Mouse (Mus musculus) intestine, embryonic 16.5 days (tissue): ENCODE results near the gene Adamts16. TPM values are rescaled to one million over a fixed set of nuclear protein-coding genes. Genes with fewer than 3 reads are reported as not detected.
A peak's percentile ranks its signal among the peaks of the same experiment; 100 is the strongest.
"Not testable (repeated sequence)": the region's sequence is repeated elsewhere in the genome, so short reads cannot be mapped to it uniquely, and the experiment has no call there.

Source experiments
- ATAC-seq: fragments of 200-750 bp; cut with Nextera tagmentation; 2 replicates; pipeline ENCODE4 v1.8.0; 2017; ENCODE audit warnings: moderate TSS enrichment, moderate library complexity
- H3K27ac ChIP-seq: fragments of 300-500 bp; sonication (generic); 2 replicates; pipeline ENCODE4 v1.5.1; 2014; ENCODE audit warnings: mild to moderate bottlenecking, low read length
- H3K27me3 ChIP-seq: fragments of 300-500 bp; sonication (generic); replicated peaks from 2 replicates; pipeline ENCODE4 v1.6.1; 2014; ENCODE audit warnings: low read length, control low read depth, mixed read lengths; ENCODE audit not compliant: control insufficient read depth, insufficient read depth
- H3K36me3 ChIP-seq: fragments of 300-500 bp; sonication (generic); 2 replicates; pipeline ENCODE4 v1.6.1; 2014; ENCODE audit warnings: low read length, control low read depth; ENCODE audit not compliant: control insufficient read depth, insufficient read depth
- H3K4me1 ChIP-seq: fragments of 300-500 bp; sonication (generic); 2 replicates; pipeline ENCODE4 v1.6.1; 2014; ENCODE audit warnings: low read length, control low read depth, mixed read lengths; ENCODE audit not compliant: control insufficient read depth, insufficient read depth
- H3K4me2 ChIP-seq: fragments of 300-500 bp; sonication (generic); 2 replicates; pipeline ENCODE4 v1.6.1; 2014; ENCODE audit warnings: low read depth, low read length, control low read depth
- H3K4me3 ChIP-seq: fragments of 300-500 bp; sonication (generic); 2 replicates; pipeline ENCODE4 v1.5.1; 2014; ENCODE audit warnings: mild to moderate bottlenecking, low read length
- H3K9ac ChIP-seq: fragments of 300-500 bp; sonication (generic); 2 replicates; pipeline ENCODE4 v1.6.1; 2014; ENCODE audit warnings: low read depth, low read length
- H3K9me3 ChIP-seq: fragments of 300-500 bp; sonication (generic); 2 replicates; pipeline ENCODE4 v1.6.1; 2016; ENCODE audit warnings: low read length, control low read depth; ENCODE audit not compliant: control insufficient read depth
- WGBS: fragments of 180-500 bp; shearing (Covaris S2); extraction: QIAGEN DNeasy Blood & Tissue Kit; methylation state at CpG from one replicate; pipeline ENCODE4 v1.1.7; 2014; 5-methylcytosine and 5-hydroxymethylcytosine counted together
- polyA plus RNA-seq: library from polyadenylated mRNA; unstranded; fragments of >200 nt; fragmentation: Nextera tagmentation; extraction: Ambion mirVana; gene quantifications from 2 replicates; pipeline ENCODE4 v1.2.1, GENCODE M21; 2015

The Adamts16 gene
- polyA plus RNA-seq, result 1.2 and 1.4 TPM in 2 replicates

DNA sequence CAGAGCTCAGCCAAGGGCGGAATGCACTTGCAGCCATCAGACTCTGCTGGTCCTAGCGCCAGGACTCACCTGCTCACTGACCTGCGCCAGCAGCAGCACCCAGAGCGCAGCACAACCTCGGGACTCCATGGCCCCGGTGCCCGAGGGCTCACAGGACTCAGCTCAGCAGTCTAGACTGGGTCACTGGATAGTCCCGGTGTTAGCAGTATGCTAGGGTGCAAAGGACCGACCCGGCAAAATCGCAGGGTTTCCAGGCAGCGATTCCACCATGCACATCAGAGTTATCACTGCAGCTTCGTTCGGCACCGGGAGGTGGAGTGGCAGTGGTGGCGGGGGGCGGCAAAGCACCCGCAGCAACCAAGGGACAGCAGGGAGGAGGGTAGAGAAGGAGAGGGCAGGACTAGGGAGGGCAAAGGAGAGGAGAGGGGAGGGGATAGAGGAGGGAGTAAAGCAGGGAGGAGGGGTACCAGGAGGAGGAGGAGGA, at the start of gene Adamts16:
Gene Adamts16 (minus strand): TSS at position 391 of the 484 bp plus-strand sequence.
- no peak within 1 kb of the TSS for H3K27ac ChIP-seq
- peak within 1 kb of the TSS; percentile 52; the same call in 1 of the 2 replicates for H3K9ac ChIP-seq
- 3% methylated on average over 18 of the region's 18 CpGs for WGBS
- H3K9me3 ChIP-seq, result no peaks in the 10 kb centered on the region
- H3K4me2 ChIP-seq, result peak within 1 kb of the TSS; percentile 63
- peak; percentile 32; the same call in 1 of the 2 replicates for ATAC-seq
- peak within 1 kb of the TSS; percentile 42 for H3K4me3 ChIP-seq
- H3K36me3 ChIP-seq, result no peaks in the 10 kb centered on the region
- peaks cover 12% of the 10 kb centered on the region; the same call in 1 of the 2 replicates for H3K27me3 ChIP-seq
- peaks cover 12% of the 10 kb centered on the region for H3K4me1 ChIP-seq

GRCm38 (mm10) chr13:70887136-70887535, 45.5 kb upstream of the Adamts16 start:
- ATAC-seq, result no peak
- WGBS, result 81% methylated on average over 1 of the region's 1 CpGs

DNA sequence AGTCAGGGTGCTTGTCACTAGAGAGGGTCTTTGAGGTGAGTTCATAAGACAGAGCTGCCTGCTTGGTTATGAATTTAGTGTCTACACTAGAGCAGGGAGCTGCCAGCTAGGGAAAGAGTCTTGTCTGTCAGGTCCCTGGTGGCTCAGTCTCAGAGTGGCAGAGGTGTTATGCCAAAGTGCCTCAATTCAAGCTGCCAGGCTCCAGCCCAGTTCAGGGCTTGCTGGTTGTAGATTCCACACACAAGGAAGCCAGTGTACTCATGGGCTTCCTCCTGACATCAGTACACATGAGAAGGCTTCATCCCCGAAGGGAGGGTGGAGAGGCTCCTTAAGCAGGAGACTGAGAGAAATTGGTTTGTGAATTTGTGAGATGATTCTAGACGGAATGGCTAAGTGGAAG, 43.4 kb upstream of the Adamts16 start:
- no peak overlapping the region for H3K27ac ChIP-seq
- no peak overlapping the region for H3K4me3 ChIP-seq
- no peaks in the 10 kb centered on the region for H3K9me3 ChIP-seq
- H3K4me1 ChIP-seq, result peaks cover 11% of the 10 kb centered on the region; the same call in 1 of the 2 replicates
- no peak overlapping the region for H3K4me2 ChIP-seq
- no peaks in the 10 kb centered on the region for H3K36me3 ChIP-seq
- 89% methylated on average over 2 of the region's 2 CpGs for WGBS
- no peak overlapping the region for H3K9ac ChIP-seq
- no peak for ATAC-seq
- H3K27me3 ChIP-seq, result no peaks in the 10 kb centered on the region

More at GRCm38 (mm10) chr13:70887136-70887535, 45.5 kb upstream of the Adamts16 start:
- no peaks in the 10 kb centered on the region for H3K27me3 ChIP-seq
- H3K9ac ChIP-seq, result no peak overlapping the region
- H3K4me3 ChIP-seq, result no peak overlapping the region
- 0 out of 2 replicates have a peak, but pooled peaks cover 8% of the 10 kb centered on the region for H3K4me1 ChIP-seq
- no peak overlapping the region for H3K4me2 ChIP-seq
- H3K9me3 ChIP-seq, result no peaks in the 10 kb centered on the region
- no peaks in the 10 kb centered on the region for H3K36me3 ChIP-seq
- no peak overlapping the region for H3K27ac ChIP-seq

- no peaks in the 10 kb centered on the region for H3K27me3 ChIP-seq
- H3K36me3 ChIP-seq, result no peaks in the 10 kb centered on the region
- H3K4me3 ChIP-seq, result no peak overlapping the region
- 36% methylated on average over 12 of the region's 12 CpGs for WGBS
- H3K9ac ChIP-seq, result no peak overlapping the region
- peaks cover 11% of the 10 kb centered on the region; the same call in 1 of the 2 replicates for H3K4me1 ChIP-seq
- H3K9me3 ChIP-seq, result no peaks in the 10 kb centered on the region
- peak; percentile 85 for ATAC-seq
- peak overlapping the region; percentile 17; the same call in 1 of the 2 replicates for H3K4me2 ChIP-seq
- H3K27ac ChIP-seq, result peak overlapping the region; percentile 49
These were observed 42.6 kb upstream of the Adamts16 start for GRCm38 (mm10) chr13:70883891-70884890.

GRCm38 (mm10) chr13:70879971-70880370, 38.4 kb upstream of the Adamts16 start:
- H3K9ac ChIP-seq, H3K4me3 ChIP-seq, H3K4me2 ChIP-seq, H3K36me3 ChIP-seq, H3K9me3 ChIP-seq, H3K27ac ChIP-seq, H3K27me3 ChIP-seq: not testable (repeated sequence)
- peaks cover 15% of the 10 kb centered on the region; the same call in 1 of the 2 replicates for H3K4me1 ChIP-seq
- ATAC-seq, result peak; percentile 37
- 42% methylated on average over 2 of the region's 2 CpGs for WGBS

GRCm38 (mm10) chr13:70877550-70877913, 35.9 kb upstream of the Adamts16 start:
- 96% methylated on average over 1 of the region's 1 CpGs for WGBS
- no peak overlapping the region for H3K27ac ChIP-seq
- no peak overlapping the region for H3K4me2 ChIP-seq
- ATAC-seq, result no peak
- peaks cover 7% of the 10 kb centered on the region; the same call in 1 of the 2 replicates for H3K4me1 ChIP-seq
- H3K9me3 ChIP-seq, result no peaks in the 10 kb centered on the region
- no peak overlapping the region for H3K4me3 ChIP-seq
- no peak overlapping the region for H3K9ac ChIP-seq
- H3K36me3 ChIP-seq, result no peaks in the 10 kb centered on the region
- H3K27me3 ChIP-seq, result no peaks in the 10 kb centered on the region

DNA sequence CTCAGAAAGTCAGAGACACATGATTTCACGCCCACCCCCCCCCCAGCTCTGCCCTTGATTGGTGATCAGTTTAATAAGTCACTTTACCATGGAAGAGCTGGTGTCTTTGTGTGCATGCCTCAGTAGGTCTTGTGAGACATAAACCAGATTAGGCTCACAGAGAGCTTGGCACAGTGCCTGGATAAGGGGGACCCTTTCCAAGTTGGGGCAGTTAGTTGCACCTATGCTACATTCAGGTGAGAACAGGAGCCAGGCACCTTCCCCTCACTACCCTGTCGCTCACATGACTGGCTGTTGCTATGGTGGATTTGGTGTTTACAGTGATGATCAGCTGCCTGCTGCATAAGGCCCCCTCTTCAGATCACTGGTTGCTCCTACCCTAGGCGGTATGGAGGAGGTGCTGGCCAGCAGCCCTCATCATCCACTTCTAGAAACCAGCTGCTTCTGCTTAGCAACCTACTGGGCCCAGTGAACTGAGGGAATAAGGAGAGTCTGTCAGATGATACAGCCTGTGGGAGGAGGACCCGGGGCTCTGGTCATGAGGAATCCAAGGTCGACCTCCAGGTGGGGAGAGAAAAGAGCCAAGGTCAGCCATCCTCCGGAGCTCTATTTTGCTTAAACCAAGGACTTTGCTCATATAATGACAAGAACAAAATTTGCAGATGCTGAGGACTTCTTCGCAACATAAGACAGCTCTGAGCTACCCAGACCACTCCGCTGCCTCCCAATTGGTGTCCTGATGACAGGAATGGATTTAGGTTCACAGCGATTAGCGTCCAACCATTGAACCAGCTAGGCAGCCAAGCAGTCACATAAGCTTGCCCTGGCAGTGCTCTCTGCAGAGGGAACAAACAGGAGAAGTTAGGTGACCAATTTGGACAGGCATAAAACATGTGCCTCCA, 35.3 kb upstream of the Adamts16 start:
- Histone ChIP-seq H3K36me3 (no peaks in the 10 kb centered on the region), H3K27me3 (no peaks in the 10 kb centered on the region), H3K4me2 (no peak overlapping the region), H3K4me1 (peaks cover 7% of the 10 kb centered on the region; the same call in 1 of the 2 replicates), H3K9ac (no peak overlapping the region), H3K27ac (no peak overlapping the region), H3K4me3 (no peak overlapping the region), H3K9me3 (no peaks in the 10 kb centered on the region)
- WGBS, result 74% methylated on average over 10 of the region's 10 CpGs
- 0 out of 2 replicates have a peak, but pooled peaks have one; percentile 22 for ATAC-seq

DNA sequence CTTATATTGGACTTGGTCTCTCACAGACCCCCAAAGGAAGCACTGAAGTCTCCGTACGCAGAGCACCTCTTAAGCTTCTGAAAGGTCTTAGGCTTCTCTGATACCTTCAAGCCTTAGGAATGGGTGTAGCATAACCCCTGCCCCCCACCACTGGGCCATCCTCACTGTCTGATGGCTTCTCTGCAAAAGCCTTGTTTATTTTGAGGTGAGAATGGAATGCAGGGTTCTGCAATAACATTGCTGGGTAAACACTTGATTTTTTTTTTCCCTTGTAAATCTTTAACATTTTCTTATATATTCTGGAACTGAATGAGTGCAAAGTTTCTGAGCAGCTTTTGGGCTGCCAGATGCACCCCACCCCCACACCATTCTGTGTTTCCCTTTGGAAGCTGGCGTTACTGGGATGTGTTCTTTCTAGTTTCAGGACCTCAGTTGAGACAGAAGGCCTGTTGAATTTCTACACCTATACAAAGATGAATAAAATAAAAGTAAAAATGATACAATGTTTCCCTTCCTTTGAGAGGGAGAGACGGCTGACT, 33.9 kb upstream of the Adamts16 start:
- Histone ChIP-seq H3K4me1 (peaks cover 4% of the 10 kb centered on the region; the same call in 1 of the 2 replicates), H3K4me2 (no peak overlapping the region), H3K9ac (no peak overlapping the region), H3K27me3 (no peaks in the 10 kb centered on the region), H3K9me3 (no peaks in the 10 kb centered on the region), H3K4me3 (no peak overlapping the region), H3K27ac (no peak overlapping the region), H3K36me3 (no peaks in the 10 kb centered on the region)
- no peak for ATAC-seq
- 75% methylated on average over 4 of the region's 4 CpGs for WGBS
